Mouse (Mus musculus): Measurements from ENCODE around the gene Ranbp3. TPM values are rescaled to one million over a fixed set of nuclear protein-coding genes. Genes with fewer than 3 reads are reported as not detected.

The Ranbp3 gene
- total RNA-seq, 2 experiments from 2014 or later: 20.2 to 60.9 TPM

DNA sequence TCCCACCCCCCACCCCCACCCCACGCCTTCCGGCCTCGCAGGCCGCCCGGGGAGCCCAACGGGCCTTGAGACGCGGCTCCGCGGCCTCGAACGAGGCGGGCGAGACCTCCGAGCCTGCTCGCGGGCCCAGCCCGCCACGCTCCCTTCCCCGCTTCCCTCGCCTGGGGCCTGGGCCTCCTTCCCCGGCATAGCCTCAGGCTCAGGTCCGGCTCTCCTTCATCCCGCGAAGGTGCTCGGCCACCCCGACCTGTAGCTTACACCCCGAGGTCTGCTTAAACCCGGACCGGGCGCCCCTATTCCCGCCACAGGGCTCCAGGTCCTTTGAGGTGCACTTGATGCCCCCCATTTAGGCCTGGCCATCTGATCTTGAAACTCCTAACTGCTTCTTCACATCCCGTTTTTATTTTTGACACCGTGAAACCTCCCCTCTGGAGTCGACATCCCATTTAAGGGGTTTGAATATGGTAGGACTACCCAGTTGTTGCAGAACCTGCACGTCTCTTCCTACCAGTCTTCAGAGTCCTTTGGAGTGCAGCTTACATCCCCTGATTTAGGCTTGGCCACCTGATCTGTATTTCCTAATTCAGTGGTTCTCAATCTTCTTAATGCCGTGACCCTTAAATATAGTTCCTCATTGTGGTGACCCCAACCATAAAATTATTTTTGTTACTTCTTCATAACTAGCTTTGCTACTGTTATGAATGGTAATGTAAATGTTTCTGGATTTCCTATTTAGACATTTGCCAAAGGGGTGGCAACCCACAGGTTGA is 738 bp downstream of the Ranbp3 start:
- ATAC-seq (ENCODE audit: poor library complexity, severe bottlenecking): no peak

DNA sequence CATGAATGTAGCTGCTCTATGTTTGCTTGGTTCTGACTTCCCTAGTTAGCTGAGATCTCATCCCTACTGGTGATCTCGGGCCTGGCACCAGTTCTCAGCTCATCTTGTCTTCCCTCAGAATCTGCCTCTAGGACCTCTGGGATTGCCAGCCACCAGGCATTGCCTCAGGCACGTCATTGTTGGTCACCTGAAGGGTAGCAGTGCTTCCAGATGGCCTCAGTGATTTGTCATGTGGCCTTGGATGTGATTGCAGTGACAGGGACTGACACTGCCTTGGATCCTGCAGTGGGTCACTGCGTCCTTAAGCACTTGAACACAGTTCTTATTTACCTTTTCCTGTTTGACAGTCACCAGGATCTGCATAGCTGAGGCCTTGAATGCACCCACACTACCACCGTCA is 8.7 kb downstream of the Ranbp3 start:
- no peak for ATAC-seq (ENCODE audit: poor library complexity, severe bottlenecking)

DNA sequence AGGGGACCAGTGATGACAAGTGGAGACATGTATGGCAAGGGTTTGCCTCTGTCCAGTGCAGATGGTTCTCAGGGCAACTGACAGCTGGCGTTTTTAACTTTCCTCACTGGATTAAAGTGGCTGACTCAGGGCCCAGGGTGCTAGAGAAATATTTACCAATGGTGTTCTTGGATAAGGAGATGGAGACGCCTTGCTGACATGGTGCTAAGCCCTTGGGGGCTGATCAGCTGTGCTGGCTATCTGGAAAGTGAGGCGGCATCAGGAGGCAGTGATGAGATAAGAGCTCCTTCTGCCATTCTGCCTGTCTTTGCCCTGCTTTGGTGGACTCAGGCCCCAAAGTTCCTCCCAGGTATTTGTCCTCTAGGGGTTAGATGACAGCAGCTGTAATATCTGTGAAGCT is 9.8 kb downstream of the Ranbp3 start:
- ATAC-seq (ENCODE audit: poor library complexity, severe bottlenecking): no peak

DNA sequence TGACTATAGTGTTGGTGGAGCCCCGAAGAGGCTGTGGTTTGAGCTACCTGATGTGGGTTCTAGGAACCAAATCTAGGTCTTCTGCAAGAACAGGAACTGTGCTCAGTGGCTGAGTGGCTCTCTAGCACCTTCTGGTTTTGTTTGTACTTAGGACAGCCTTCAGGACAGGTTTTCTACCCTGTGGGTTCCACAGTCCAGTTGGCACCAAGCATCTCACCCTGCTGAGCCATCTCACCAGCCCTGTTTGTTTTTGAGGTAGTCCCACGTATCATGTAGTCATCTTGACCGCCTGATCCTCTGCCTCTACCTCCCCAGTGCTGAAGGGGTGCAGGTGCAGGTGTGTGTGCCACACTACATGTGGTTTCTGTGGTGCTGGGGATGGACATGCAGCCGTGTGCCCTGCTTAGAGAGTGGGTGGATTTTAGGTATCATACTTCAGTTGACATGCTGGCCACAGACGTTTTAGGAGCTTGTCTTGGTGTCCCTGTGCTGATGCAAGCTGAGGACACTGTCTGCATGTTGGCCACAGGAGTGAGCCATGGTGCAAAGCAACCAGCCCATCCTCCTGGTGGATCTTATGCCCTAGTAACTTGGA is 10.5 kb downstream of the Ranbp3 start:
- no peak for ATAC-seq (ENCODE audit: poor library complexity, severe bottlenecking)

DNA sequence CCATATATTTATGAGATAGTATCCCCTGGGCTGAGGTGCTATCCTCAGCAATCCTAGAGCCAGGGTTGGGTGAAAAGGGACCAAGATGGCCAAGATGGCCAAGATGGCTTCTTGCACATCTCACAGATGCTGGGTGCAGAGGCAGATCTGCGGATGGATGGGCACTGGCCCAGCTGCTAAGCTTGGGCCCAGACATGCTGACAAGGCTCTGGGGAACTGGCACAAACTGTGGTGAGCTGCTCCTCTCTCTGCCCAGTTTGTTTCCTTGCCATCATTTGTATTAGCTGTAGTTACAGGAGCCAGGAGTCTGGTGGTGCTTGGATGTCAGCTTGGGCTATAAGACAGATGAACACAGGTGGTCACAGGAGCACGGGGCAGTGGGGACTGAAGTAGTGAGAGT is 11.6 kb downstream of the Ranbp3 start:
- ATAC-seq (ENCODE audit: poor library complexity, severe bottlenecking): no peak

DNA sequence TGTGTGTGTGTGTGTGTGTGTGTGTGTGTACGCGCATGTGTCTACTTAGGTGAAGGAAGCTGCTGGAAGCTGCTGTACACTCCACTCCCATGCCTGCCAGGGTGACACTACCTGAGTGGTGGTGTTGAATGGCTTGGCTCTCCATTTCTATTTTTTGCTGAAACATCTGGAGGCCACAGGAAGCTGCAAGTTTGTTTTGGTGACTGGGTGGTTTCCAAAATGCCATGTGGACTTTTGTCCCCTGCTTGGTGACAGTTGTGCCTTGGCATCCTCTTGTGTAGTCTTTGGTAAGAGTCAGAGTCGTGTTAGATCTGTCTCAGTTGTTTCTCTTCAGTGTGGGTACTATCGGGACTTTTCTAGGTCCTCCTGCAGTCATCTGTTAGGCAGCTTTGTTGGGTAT is 13.7 kb downstream of the Ranbp3 start:
- ATAC-seq (ENCODE audit: poor library complexity, severe bottlenecking): no peak

DNA sequence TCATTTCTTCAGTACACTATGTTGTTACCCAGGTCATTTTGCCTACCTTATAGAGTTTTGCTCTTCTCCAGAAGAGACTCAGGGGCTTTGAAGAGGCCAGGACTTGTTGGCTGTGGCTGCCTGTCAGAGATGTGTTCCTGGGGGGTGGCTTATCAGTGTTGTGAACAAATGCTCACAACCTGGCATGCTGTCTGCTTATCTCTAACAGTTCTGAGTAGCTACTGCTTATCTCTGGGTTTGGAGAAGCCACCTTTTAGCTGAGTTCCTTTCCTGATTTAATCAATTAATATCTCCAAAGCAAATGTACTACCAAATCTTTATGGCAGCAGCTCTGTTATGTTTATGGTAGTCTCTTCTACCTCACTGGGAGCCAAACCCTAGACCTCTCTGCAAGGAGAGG is 15.0 kb downstream of the Ranbp3 start:
- no peak for ATAC-seq (ENCODE audit: poor library complexity, severe bottlenecking)

DNA sequence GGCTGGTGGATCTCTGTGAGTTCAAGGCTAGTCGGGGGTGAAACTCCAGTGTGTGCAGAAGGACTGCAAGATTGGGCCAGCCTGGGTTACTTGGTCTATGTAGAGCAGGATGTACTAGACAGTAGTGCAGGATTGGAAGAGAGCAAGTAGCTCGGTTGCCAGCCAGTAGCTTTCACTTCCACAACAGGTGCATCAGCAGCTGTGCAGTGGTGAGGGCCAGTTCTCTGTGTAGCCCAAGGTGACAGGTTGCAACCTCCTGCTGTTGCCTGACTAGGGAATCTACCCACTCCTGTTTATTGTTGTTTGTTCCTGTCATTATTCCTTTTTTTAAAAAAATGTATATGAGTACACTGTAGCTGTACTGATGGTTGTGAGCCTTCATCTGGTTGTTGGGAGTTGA is 15.6 kb downstream of the Ranbp3 start:
- ATAC-seq (ENCODE audit: poor library complexity, severe bottlenecking): no peak

DNA sequence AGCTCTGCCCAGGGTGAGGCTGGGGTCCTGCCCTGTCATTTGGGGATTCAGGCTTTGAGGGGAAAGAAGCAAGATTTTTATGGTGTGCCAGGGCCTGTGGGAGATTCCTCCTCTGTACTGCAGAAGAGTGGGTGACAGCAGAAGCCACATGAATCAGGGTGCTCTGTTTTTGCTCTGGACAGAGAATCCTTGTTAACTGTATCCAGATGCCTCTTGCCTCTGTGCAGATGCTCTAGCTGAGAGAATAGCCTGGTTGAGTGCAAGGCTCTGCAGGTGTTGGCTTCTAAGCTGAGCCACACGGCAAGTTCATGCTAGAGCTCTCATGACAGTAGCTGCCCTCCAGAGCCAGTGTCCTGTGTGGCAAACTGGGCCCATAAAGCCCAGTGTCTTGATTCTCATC is 20.3 kb downstream of the Ranbp3 start:
- no peak for ATAC-seq (ENCODE audit: poor library complexity, severe bottlenecking)

DNA sequence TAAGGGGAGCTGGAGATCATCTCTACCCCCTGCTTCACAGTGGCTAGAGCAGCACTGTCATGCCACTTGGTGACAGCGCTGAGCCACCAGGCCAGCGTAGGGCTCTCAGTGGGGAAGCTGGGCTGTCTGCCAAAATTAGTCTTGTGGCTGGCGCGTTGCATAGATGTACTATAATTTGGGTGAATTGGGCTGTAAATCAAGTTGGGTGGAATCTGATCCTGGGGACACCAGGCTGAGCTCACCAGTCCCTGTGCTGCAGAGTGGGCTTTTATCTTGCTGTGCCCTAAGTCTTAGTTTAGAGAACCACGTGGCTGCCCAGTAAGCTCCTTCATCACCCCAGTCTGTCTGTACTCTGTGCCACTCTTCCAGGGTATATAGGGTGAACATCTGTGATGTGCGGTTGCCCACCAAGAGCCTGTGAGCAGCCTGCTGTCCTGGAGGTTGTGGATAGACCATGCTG is 20.8 kb downstream of the Ranbp3 start:
- ATAC-seq (ENCODE audit: poor library complexity, severe bottlenecking): no peak

DNA sequence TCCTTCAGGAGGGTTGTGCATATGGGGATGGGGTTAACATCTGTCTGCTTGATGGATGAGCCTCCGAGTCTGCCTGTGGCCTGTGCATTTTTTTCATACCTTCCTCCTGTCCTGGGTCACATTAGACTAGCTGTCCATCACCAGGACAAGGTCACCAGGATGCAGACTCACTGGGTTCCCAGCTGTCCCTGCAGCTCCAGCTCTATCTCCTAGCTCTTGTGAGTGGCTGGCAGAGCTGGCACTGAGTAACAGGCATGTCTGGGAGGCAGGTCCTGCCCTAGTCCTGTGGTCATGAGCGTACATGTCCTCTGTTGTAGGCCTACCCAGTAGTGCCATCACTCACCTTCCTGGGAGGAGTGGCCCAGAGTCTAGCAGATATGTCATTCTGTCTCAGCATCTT is 27.4 kb downstream of the Ranbp3 start:
- ATAC-seq (ENCODE audit: poor library complexity, severe bottlenecking): no peak

DNA sequence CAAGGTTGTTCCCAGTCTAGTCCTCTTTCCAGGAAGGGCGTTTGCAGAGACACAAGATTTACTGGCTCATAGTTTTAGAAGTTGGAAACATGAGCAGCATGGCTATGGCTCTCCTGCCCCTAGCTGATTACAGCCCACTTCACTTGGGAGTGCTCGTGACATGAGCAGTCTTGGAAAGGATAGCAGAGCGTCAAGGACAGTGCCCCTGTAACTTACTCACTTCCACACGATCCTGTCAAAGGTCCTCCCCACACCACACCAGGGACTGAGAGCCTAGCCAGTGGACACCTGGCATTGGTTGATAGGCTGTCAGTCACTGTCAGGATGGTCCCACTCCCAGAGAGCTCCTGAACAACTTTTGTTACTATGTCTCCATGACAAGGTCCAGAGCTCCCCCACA is 29.9 kb downstream of the Ranbp3 start:
- no peak for ATAC-seq (ENCODE audit: poor library complexity, severe bottlenecking)

DNA sequence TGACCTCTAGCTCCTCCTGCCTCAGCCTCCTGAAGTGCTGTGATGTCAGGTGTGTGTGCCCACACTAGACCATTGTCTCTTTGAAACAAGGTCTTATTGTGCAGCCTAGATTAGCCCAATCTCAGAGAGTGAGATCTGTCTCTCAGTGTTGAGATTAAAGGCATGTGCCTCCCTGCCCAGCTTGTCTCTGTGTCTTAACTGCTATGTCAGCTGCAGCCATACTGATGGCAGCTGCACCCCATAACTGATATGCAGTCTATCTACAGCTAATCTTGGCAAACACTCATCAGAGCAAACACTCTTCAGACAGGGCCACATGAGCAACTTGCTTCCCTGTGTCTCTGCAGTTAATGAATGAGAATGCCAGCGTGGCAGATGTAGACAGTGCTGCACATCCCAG is 33.4 kb downstream of the Ranbp3 start:
- no peak for ATAC-seq (ENCODE audit: poor library complexity, severe bottlenecking)

DNA sequence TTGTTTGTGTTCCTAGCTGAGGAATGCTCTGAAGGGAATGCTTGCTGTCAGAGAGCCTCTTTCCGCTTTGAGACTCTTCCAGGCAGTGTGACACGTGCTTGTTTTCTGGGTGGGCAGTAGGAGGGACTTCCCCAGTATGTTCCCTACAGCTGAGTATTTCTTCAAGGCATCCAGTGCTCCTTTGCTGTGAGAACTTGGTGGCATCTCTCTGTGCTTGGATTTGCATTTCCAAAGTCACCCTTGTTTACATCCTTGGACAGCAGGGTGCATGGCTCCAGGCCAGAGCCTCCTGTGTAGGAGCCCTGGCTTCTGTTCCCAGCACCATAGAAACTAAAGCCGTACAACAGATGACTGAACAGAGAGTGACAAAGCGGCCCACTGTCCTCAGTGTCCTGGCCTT is 35.6 kb downstream of the Ranbp3 start:
- no peak for ATAC-seq (ENCODE audit: poor library complexity, severe bottlenecking)

DNA sequence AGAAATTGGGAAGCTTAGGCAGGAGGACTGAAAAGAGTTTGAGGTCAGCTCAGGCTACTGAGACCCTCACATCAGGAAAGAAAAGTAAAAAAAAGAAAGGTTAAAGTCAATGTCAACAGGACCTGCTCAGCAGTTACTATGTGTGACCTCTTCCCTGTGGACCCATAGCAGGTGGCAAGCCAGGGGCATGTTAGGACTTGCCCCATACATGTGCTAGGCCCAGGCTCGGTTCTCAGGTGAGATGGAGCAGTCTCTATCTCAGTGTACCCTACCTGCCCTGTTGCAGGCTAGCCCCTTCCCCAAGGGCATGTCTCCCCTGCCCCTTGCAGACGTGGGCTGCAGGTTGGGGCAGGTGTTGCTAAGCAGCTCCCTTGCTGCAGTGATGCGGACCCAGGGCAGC is 36.6 kb downstream of the Ranbp3 start:
- ATAC-seq (ENCODE audit: poor library complexity, severe bottlenecking): no peak

DNA sequence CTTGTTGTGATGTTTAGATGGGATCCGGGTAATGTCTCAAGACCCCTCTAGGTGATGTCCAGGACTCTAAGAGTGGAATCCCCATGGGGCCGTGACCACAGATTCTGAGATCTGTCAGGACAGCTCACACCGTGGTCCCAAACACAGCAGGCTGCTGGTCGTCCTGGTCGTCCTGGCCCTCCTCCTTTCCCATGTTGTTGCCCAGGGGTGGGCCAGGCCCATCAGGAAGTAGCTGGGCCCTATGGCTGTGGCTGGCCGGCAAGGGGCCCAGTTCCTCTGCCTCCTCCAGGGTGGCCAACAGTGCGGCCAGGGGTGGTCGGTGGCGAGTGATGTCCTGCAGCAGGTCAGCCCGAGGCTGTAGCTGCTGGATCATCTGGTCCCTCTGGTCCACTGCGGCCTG is 42.3 kb downstream of the Ranbp3 start:
- no peak for ATAC-seq (ENCODE audit: poor library complexity, severe bottlenecking)

DNA sequence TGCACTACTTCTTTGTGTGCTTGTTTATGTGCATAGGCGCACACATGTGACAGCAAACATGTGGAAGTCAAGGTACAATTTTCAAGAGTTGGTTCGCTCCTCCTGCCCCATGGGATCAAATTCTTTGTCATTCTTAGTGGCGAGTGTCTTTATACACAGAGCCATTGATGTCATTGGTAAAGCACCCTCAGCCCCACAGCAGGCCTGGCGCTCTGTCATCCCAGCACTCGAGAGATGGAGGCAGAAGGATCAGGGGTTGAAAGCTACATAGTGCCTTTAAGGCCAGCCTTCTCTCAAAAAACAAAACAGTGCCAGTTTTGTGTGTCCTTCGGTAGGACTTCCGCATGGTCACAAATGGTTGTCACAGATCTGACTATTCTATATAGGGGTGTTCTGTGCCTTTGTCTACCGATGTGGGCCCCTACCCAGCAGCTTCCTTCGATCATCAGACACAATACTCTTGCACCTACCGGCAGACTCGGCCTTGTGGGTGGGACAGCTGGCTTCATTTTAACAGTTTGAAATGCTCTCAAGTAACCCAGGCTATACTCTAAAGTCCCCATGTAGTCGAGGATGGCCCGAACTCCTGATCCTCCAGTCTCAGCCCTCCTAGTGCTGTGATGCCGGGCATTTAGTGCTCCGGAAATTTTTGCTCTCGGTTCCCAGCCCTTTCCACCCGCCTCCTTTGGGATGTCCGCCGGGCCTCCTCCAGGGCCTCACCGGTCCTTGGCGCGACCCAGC is 43.0 kb downstream of the Ranbp3 start:
- ATAC-seq (ENCODE audit: poor library complexity, severe bottlenecking): no peak

DNA sequence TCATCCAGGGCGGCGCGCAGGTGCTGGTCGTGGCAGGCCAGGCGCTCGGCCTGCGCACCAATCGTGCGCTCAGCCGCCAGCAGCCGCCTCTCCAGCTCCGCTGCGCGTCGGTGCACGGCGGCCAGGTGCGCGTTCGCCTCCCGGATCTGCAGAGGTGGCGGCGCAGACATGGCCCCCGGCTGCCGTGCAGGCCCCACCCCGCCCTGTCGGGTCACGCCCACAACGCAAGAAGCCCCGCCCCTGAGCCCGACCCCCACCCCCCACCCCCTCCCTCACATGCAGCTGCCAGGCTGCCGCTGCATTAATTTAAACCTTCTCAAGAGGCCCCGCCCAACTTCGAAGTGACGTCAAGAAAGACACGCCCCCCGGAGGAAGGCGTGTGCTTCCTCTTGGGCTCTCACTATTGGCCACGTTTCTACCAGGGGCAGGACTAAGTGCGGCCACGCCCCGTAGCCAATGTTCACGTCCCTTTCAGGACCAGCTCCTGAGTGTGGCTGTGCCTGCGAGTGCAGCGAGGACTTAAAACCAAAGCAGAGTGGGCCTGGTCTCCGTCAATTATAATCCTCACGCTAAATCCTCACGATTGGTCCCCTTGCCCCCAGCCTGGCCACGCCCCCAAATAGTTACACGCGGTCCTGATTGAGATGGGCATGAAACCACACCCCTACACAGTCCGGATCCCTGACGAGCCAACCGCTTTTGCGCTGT is 43.7 kb downstream of the Ranbp3 start:
- peak; percentile 85 for ATAC-seq (ENCODE audit: poor library complexity, severe bottlenecking)

DNA sequence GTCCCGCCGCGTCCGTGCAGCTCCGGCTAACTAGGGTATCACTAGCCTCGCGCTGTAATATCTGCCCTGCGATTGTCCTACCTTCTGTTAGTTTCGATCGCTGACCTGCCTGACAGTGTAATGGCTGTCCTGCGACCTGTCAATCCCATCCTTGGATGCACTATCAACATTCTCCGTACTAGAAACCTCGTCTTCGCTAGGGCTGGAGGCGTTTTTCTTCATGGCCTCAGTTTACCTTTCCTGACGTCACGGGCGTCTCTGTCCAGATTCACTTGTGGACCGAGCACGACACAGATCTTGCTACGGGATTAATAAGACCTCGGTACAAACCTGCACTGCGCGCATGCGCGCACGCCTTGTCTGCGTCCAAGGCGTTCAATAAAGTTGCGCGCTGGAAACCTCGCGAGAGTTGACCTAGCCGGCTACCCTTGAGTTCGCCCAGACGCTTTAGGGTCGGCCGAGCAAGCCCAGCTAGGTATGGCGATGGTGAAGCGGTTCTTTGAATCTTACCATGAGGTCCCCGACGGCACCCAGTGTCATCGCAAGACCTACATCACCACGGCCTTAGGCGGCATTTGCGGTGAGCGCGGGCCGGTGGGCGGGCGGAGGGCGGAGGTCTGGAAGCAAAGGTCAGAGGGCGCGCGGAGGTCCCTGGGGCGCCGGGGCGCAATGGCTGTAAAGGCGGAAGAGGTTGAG is 44.4 kb downstream of the Ranbp3 start, which contains the start of the genes Ndufa11 and Vmac:
Ndufa11 (plus strand) TSS at position 405 of the 696 bp plus-strand sequence.
Vmac (minus strand) TSS at position 660 of the 696 bp plus-strand sequence.
- ATAC-seq (ENCODE audit: poor library complexity, severe bottlenecking): peak; percentile 61

DNA sequence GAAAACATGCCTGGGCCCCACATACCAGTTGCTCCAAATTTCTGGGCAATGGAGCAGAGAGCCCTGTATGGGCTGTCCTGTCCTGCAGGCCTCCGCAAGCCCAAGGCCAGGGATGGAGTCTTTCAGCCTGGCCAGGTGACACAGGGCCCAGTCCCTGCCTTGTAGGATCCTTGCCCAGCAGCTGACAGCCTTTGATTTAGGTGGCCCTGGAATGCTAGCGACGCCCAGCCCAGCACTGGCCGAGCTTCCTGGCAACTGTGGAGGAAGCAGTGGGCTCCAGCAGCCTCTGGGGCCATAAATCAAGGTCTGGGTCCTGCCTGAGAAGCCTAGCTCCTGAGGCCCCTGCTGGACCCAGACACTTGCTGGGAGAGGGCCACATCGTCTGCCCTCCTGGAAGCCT is 49.3 kb downstream of the Ranbp3 start:
- no peak for ATAC-seq (ENCODE audit: poor library complexity, severe bottlenecking)

All from megakaryocyte, adult 5-6 weeks (primary cell).